Mouse (Mus musculus) 3T3-L1 (cell line): ENCODE measurements around the gene Selenbp1.
"Not testable (repeated sequence)": the region's sequence is repeated elsewhere in the genome, so short reads cannot be mapped to it uniquely, and the experiment has no call there.

Experiments
- DNase-seq: peaks from one replicate; pipeline ENCODE4 v3.0.0-alpha.2; 2015; ENCODE audit warnings: low read depth, low spot score

The Selenbp1 gene

GRCm38 (mm10) chr3:94932279-94932678 lies 577 bp upstream of the Selenbp1 start:
- DNase-seq: not testable (repeated sequence)

- not testable (repeated sequence) for DNase-seq
Measured at GRCm38 (mm10) chr3:94933604-94934003, 748 bp downstream of the Selenbp1 start.

GRCm38 (mm10) chr3:94934564-94934963 lies 1.7 kb downstream of the Selenbp1 start:
- DNase-seq: not testable (repeated sequence)

GRCm38 (mm10) chr3:94935332-94935731 lies 2.5 kb downstream of the Selenbp1 start:
- DNase-seq: peak; percentile 52

GRCm38 (mm10) chr3:94936147-94936546 lies 3.3 kb downstream of the Selenbp1 start:
- not testable (repeated sequence) for DNase-seq

- not testable (repeated sequence) for DNase-seq
Measured at GRCm38 (mm10) chr3:94937194-94937593, 4.3 kb downstream of the Selenbp1 start.

- not testable (repeated sequence) for DNase-seq
Measured at GRCm38 (mm10) chr3:94940033-94940432, 7.2 kb downstream of the Selenbp1 start.

GRCm38 (mm10) chr3:94942211-94942967 lies 9.5 kb downstream of the Selenbp1 start:
- DNase-seq: not testable (repeated sequence)

- not testable (repeated sequence) for DNase-seq
Measured at GRCm38 (mm10) chr3:94943706-94944105, 10.8 kb downstream of the Selenbp1 start.

GRCm38 (mm10) chr3:94948066-94948614 lies 15.3 kb downstream of the Selenbp1 start:
- peak; percentile 47 for DNase-seq

GRCm38 (mm10) chr3:94949645-94950044 lies 16.8 kb downstream of the Selenbp1 start:
- DNase-seq: no peak

GRCm38 (mm10) chr3:94952806-94953205 lies 19.9 kb downstream of the Selenbp1 start:
- peak; percentile 57 for DNase-seq

- DNase-seq: no peak
Measured at GRCm38 (mm10) chr3:94953384-94953763, 20.5 kb downstream of the Selenbp1 start.

- peak; percentile 99 for DNase-seq
Measured at GRCm38 (mm10) chr3:94953764-94954616, 21.1 kb downstream of the Selenbp1 start, which contains the start of gene Rfx5. Gene Rfx5, plus strand, starts transcription at chr3:94954075.

GRCm38 (mm10) chr3:94958295-94958694 lies 25.4 kb downstream of the Selenbp1 start:
- no peak for DNase-seq

- no peak for DNase-seq
Measured at GRCm38 (mm10) chr3:94959871-94960270, 27.0 kb downstream of the Selenbp1 start.

GRCm38 (mm10) chr3:94960322-94960721 lies 27.5 kb downstream of the Selenbp1 start:
- no peak for DNase-seq

- DNase-seq: no peak
Measured at GRCm38 (mm10) chr3:94964989-94965388, 32.1 kb downstream of the Selenbp1 start.

- DNase-seq: no peak
Measured at GRCm38 (mm10) chr3:94965878-94966277, 33.0 kb downstream of the Selenbp1 start.

GRCm38 (mm10) chr3:94972552-94972951 lies 39.7 kb downstream of the Selenbp1 start:
- no peak for DNase-seq

GRCm38 (mm10) chr3:94973620-94974019 lies 40.8 kb downstream of the Selenbp1 start:
- DNase-seq: no peak

- DNase-seq: no peak
Measured at GRCm38 (mm10) chr3:94974026-94974527, 41.2 kb downstream of the Selenbp1 start.
